Mouse (Mus musculus) myocyte (in vitro differentiated cells): ENCODE data around the gene Scml2. TPM values are rescaled to one million over a fixed set of nuclear protein-coding genes. Genes with fewer than 3 reads are reported as not detected.
"Not testable (repeated sequence)": the region's sequence is repeated elsewhere in the genome, so short reads cannot be mapped to it uniquely, and the experiment has no call there.

ENCODE experiments used
- H3K27me3 ChIP-seq: one replicate; pipeline ENCODE4 v1.6.1; 2011; ENCODE audit not compliant: control insufficient read depth, insufficient read depth, insufficient read length
- H3K36me3 ChIP-seq: one replicate; pipeline ENCODE4 v1.6.1; 2011; ENCODE audit not compliant: control insufficient read depth, insufficient read depth
- H3K4me2 ChIP-seq: one replicate; pipeline ENCODE4 v1.6.1; 2011; ENCODE audit warnings: low read depth, control low read depth
- H3K4me3 ChIP-seq: one replicate; pipeline ENCODE4 v1.5.1; 2011; ENCODE audit warnings: mild to moderate bottlenecking, control low read depth, moderate library complexity
- H3K79me2 ChIP-seq: one replicate; pipeline ENCODE4 v1.6.1; 2011; ENCODE audit not compliant: control insufficient read depth, insufficient read depth
- H3ac ChIP-seq: one replicate; pipeline ENCODE4 v1.6.1; 2011; ENCODE audit not compliant: control insufficient read depth, insufficient read length
- CEBPB ChIP-seq: IDR thresholded peaks from 2 replicates; pipeline ENCODE4 v1.6.1; 2011; ENCODE audit warnings: mild to moderate bottlenecking, moderate library complexity; ENCODE audit not compliant: poor library complexity, insufficient read depth, severe bottlenecking
- E2F4 ChIP-seq: IDR thresholded peaks from one replicate; pipeline ENCODE4 v1.6.1; 2011; ENCODE audit warnings: mild to moderate bottlenecking, control low read depth, moderate library complexity; ENCODE audit not compliant: insufficient read depth
- MAX ChIP-seq: IDR thresholded peaks from one replicate; pipeline ENCODE4 v1.6.1; 2011; ENCODE audit warnings: low read depth, mild to moderate bottlenecking, control low read depth
- MYOD1 ChIP-seq, 3 experiments: IDR thresholded peaks; one replicate each; pipeline ENCODE4 v1.6.1; 2011; ENCODE audit warnings: control low read depth in 2 of 3, low read depth in 2 of 3, mild to moderate bottlenecking in 2 of 3, moderate library complexity in 1 of 3; ENCODE audit not compliant: insufficient read length in 2 of 3, control insufficient read depth in 1 of 3
- MYOG ChIP-seq, 3 experiments: IDR thresholded peaks; one replicate each; pipeline ENCODE4 v1.6.1; 2011; ENCODE audit warnings: control low read depth in 2 of 3, low read depth in 2 of 3, mild to moderate bottlenecking in 2 of 3; ENCODE audit not compliant: insufficient read length in 2 of 3, control insufficient read depth in 1 of 3, insufficient read depth in 1 of 3
- POLR2A ChIP-seq: IDR thresholded peaks from one replicate; pipeline ENCODE4 v1.6.1; 2011; ENCODE audit warnings: low read depth, mild to moderate bottlenecking, control low read depth, moderate library complexity; ENCODE audit not compliant: insufficient read length
- POLR2AphosphoS2 ChIP-seq: IDR thresholded peaks from one replicate; pipeline ENCODE4 v1.6.1; 2011; ENCODE audit warnings: low read depth, control low read depth; ENCODE audit not compliant: insufficient read length
- REST ChIP-seq: IDR thresholded peaks from one replicate; pipeline ENCODE4 v1.6.1; 2011; ENCODE audit warnings: mild to moderate bottlenecking, control low read depth, moderate library complexity; ENCODE audit not compliant: insufficient read depth, insufficient read length
- SRF ChIP-seq: IDR thresholded peaks from one replicate; pipeline ENCODE4 v1.6.1; 2011; ENCODE audit warnings: low read depth; ENCODE audit not compliant: control insufficient read depth, insufficient read length
- TCF12 ChIP-seq: IDR thresholded peaks from one replicate; pipeline ENCODE4 v1.6.1; 2011; ENCODE audit warnings: mild to moderate bottlenecking, control low read depth; ENCODE audit not compliant: poor library complexity, insufficient read depth, severe bottlenecking
- TCF3 ChIP-seq: IDR thresholded peaks from one replicate; pipeline ENCODE4 v1.6.1; 2011; ENCODE audit warnings: low read depth, control low read depth; ENCODE audit not compliant: insufficient read length
- USF1 ChIP-seq: IDR thresholded peaks from one replicate; pipeline ENCODE4 v1.6.1; 2011; ENCODE audit warnings: low read depth, mild to moderate bottlenecking, control low read depth, moderate library complexity
- polyA plus RNA-seq: library from polyadenylated mRNA; unstranded; fragments of >200 nt; fragmentation: generic; extraction: Trizol; gene quantifications from one replicate; pipeline ENCODE4 v1.2.1, GENCODE M21; 2012; ENCODE audit warnings: missing spikeins

Gene Scml2
- not detected for polyA plus RNA-seq

- H3ac ChIP-seq, H3K27me3 ChIP-seq, H3K4me2 ChIP-seq, H3K4me3 ChIP-seq, H3K79me2 ChIP-seq, H3K36me3 ChIP-seq: not testable (repeated sequence)
Observed at GRCm38 (mm10) chrX:161116893-161117292, at the start of gene Scml2. Scml2 (plus strand) TSS chrX:161117193.

DNA sequence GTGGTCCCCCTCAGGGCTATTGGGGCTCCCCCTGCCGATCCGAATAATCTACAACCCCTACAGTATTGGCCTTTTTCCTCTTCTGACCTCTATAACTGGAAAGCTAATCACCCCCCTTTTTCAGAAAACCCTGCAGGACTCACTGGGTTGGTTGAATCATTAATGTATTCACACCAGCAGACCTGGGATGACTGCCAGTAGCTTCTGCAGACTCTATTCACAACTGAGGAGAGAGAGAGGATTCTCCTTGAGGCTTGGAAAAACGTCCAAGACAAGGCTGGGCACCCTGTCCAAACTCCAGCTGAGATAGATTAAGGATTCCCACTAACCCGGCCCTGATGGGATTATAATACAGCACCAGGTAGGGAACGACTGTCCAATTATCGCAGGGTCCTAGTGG lies 41.4 kb upstream of the Scml2 start:
- H3K4me3 ChIP-seq, H3K27me3 ChIP-seq, H3K79me2 ChIP-seq, H3K36me3 ChIP-seq, H3ac ChIP-seq: not testable (repeated sequence)
- H3K4me2 ChIP-seq, result peak overlapping the region; percentile 30

- Histone ChIP-seq H3K4me3 (no peak overlapping the region), H3K4me2 (no peak overlapping the region)
- TF ChIP-seq MYOG (IDR thresholded peaks at IDR 0.05; ENCODE audit: control insufficient read depth in 1 of 3, insufficient read depth in 1 of 3, insufficient read length in 2 of 3, low read depth in 2 of 3), result no peak
- TF ChIP-seq E2F4, result no peak
- no peak for TF ChIP-seq USF1
- TF ChIP-seq CEBPB, result no peak
- TF ChIP-seq POLR2A, result no peak
- no peak for TF ChIP-seq TCF12
- no peak for TF ChIP-seq MYOD1 (IDR thresholded peaks at IDR 0.05; ENCODE audit: control insufficient read depth in 1 of 3, insufficient read length in 2 of 3, low read depth in 2 of 3)
- no peak for TF ChIP-seq REST
- no peak for TF ChIP-seq TCF3
- TF ChIP-seq MAX, result no peak
- no peak for TF ChIP-seq SRF
- TF ChIP-seq POLR2AphosphoS2, result no peak
Observed at GRCm38 (mm10) chrX:161162314-161163068, 45.5 kb downstream of the Scml2 start.

GRCm38 (mm10) chrX:161163069-161163416 lies 46.0 kb downstream of the Scml2 start:
- H3K27me3 ChIP-seq, result no peaks in the 10 kb centered on the region
- no peak overlapping the region for H3K4me2 ChIP-seq
- no peaks in the 10 kb centered on the region for H3K79me2 ChIP-seq
- TF ChIP-seq SRF (no peak), CEBPB (no peak), E2F4 (no peak), TCF12 (no peak), MYOG (IDR thresholded peaks at IDR 0.05; ENCODE audit: control insufficient read depth in 1 of 3, insufficient read depth in 1 of 3, insufficient read length in 2 of 3, low read depth in 2 of 3) (no peak), MYOD1 (IDR thresholded peaks at IDR 0.05; ENCODE audit: control insufficient read depth in 1 of 3, insufficient read length in 2 of 3, low read depth in 2 of 3) (no peak), POLR2A (no peak), POLR2AphosphoS2 (no peak), MAX (no peak), TCF3 (no peak), REST (no peak), USF1 (no peak)
- H3K4me3 ChIP-seq, result no peak overlapping the region
- no peak overlapping the region for H3ac ChIP-seq
- H3K36me3 ChIP-seq, result no peaks in the 10 kb centered on the region

More at GRCm38 (mm10) chrX:161162314-161163068, 45.5 kb downstream of the Scml2 start:
- no peaks in the 10 kb centered on the region for H3K79me2 ChIP-seq
- no peaks in the 10 kb centered on the region for H3K36me3 ChIP-seq
- H3K27me3 ChIP-seq, result no peaks in the 10 kb centered on the region
- no peak overlapping the region for H3ac ChIP-seq

GRCm38 (mm10) chrX:161287156-161287555 lies 170.2 kb downstream of the Scml2 start, which contains the start of gene Gm15262:
Gm15262 (plus strand) TSS chrX:161287456.
- not testable (repeated sequence) for H3K79me2 ChIP-seq, H3K4me2 ChIP-seq, H3K36me3 ChIP-seq, H3ac ChIP-seq, H3K4me3 ChIP-seq, H3K27me3 ChIP-seq

Other genes starting within 250 kb of the Scml2 start
- gene Gja6, start 210.1 kb upstream of the Scml2 start, polyA plus RNA-seq, result 0.19 TPM
- 0.43 TPM for gene Cdkl5, start 122.5 kb upstream of the Scml2 start, polyA plus RNA-seq
- not detected for gene Gm15262, start 170.3 kb downstream of the Scml2 start, polyA plus RNA-seq